Mouse (Mus musculus) cerebral cortex, adult 2 months (tissue): ENCODE data around the gene Tnni3.

Experiments used
- WGBS: fragments of 180-500 bp; shearing (Covaris S2); methylation state at CpG from one replicate; pipeline ENCODE4 v1.1.7; 2018; 5-methylcytosine and 5-hydroxymethylcytosine counted together

Tnni3 gene

DNA sequence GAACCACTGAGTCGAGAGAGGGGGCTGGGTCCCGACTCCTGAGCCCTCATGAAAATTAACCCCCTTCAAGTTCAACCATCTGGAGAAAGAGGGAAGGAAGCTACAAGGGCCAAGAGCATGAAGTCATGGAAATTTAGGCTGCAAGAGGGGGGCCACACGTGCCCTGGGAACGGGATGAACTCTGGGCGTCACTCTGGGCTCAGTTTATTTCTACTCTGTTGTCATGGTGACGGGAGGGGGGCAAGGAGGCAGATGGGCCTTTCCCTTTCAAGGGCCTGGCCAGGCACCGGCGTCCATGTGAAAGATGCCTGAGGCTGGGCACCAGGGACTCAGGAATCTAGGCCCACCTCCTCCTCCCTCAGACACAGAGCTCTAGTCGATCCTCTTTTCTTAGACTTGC, 25.8 kb downstream of the Tnni3 start:
- WGBS: 7% methylated on average over 9 of the region's 9 CpGs

DNA sequence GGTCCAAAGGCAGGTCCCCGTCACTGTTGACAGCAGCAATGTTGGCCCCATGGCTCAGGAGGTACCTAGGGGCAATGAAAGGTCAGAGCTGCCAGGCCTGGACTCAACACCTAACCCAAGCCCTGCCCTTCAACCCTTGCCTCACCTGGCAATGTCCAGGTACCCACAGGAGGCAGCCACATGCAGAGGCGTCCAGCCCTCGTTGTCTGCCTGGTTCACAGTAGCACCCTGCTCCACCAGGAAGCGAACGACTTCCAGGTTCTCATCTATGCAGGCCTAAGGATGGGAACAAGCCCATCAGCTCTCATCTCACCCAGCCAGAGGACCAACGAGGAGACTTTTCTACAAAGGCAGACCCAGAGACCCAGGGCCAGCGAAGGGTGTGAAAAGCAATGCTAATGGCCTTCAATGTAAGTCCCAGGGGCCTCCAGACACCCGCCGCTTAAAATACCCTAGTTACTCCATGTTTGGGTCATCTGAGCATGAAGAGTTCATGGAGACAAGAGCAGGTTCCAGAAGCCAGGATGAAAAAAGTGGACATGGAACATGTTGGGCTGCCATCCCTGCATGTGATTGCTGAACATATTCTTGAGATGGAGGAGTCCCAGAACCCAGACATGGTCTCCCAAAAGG, 26.6 kb downstream of the Tnni3 start:
- WGBS: 89% methylated on average over 9 of the region's 9 CpGs

DNA sequence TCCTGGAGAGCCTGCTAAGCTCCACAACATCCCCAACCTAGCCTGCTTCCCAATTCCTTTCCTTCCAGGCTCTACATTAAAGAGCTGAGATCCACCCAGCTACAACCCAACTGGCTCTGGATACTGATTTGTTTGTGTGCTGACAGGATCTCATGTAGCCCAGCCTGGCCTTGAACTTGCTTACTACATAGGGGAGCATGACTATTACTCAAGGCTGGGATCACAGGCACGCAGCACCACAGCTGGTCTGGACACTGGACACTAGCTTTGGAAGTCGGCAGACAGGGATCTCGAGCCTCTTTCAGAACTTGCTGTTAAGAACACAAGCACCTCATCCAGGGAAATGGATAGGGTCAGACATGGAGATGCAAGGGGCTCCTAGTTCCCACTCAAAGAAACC, 27.6 kb downstream of the Tnni3 start:
- 96% methylated on average over 3 of the region's 3 CpGs for WGBS

DNA sequence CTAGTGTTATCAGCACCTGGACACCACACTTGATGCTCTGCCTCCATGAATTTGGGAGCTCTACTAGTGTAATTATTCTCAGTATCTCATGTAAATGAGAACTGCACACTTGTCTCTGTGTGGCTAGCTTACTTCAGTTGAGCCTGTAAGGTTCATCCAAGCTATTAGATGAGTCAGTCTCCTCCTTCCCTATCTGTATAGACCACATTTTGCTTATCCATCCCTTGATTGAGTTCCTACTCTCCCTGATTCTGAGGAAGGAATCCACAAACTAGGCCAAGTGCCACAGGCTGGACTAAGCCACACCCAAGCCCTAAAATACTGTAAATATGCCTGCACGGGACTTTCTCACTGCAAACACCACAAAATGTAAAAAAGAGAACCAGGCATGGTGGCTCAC, 30.0 kb downstream of the Tnni3 start:
- 53% methylated on average over 1 of the region's 1 CpGs for WGBS

DNA sequence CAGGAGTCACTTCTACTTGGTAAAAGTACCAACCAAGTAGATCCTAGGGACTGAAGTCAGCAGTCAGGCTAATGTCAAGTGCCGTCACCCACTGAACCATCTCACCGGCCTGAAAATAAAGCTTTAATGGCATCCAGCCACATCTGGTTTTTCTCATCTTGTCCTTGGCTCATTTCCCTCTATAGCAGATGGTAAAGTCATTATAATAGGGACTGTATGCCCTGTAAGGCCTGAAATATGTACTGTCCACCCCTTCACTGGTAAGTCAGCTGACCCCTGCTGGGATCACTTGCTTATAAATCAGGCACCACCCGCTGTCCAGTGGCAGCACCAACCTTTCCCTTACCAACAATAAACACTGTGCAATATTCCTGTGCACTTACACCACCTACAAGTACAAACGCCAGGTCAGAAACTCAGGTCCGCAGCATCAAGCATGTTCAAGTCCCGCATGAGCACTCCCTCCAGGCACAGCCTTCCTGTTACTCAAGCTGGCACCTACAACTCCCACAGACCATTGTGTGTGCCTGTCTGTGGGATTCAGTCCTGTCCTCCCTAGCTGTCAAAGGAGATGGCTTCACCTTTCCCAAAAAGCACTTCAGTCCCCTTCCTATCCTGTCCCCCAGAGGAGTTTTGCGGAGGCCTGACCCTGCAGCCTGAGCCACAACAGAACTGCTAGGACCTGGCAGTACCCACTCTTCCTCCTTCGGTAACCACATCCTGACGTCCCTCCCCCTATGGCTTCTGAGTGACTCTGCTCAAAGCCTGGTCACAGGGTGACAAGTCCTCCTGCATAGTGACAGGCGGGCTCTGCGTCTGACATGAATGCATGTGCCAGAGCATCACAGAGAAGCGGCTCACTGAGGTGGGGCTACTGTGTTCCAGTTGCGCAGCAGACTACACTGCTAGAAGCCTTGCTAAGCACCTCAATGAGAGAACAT, 31.5 kb downstream of the Tnni3 start:
- 76% methylated on average over 13 of the region's 13 CpGs for WGBS

DNA sequence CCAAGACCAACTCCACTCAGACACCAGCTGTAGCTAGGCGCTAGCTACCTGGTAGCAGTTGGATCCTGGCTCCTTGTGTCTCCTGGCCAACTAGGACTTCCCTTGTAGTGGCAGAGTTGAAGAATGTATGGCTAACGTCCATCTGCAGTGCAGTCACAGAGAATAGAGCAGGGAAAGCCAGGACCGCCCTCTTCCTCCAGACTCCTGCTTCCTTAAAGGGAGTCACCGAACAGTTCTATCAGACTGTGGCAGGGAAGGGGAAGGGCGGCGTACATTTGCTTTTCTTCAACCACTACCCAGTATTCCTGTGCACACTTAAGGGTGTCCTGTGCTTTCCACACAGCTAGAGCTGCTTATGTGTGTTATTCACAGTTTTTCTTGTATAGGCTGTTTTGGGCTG, 32.7 kb downstream of the Tnni3 start:
- 63% methylated on average over 6 of the region's 6 CpGs for WGBS

DNA sequence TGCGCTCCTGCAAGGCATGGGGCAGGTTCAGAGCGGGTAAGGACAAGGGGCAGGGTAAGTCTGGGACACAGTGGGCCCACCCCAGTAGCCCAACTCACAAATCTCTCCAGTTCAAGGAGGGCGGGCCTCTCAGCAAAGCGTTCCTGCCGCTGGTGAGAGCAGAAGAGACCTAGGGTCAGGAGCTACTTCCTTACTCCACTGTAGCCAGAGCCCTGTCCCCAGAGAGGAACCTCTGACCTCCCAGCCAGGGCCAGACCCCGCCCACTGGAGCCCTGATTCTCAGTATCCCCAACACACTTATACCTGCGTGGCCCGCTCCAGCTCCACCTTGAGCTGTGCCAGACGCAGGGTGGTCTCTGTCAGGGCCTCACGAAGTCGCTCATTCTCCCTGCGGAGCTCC, 41.7 kb downstream of the Tnni3 start:
- WGBS: 89% methylated on average over 12 of the region's 12 CpGs

DNA sequence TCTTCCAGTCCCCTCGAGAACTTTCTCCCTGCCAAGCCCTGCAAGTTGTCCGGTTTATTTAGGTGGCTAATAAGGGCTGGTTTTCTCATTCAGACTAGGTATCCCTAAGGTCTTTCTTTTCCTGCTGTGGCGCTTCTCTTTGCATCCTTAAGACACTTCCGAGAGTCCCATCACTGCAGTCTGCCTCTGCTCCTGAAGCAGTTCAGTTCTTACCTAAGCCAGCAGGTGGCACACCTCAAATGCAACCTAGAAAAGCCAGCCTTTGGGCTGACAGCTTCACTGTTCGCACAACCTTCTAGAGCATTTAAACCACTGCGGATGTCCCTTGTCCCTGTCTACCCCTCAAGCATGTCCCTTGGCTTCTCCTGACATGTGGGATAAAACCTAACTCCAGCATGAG, 44.4 kb downstream of the Tnni3 start:
- WGBS: 33% methylated on average over 6 of the region's 6 CpGs

DNA sequence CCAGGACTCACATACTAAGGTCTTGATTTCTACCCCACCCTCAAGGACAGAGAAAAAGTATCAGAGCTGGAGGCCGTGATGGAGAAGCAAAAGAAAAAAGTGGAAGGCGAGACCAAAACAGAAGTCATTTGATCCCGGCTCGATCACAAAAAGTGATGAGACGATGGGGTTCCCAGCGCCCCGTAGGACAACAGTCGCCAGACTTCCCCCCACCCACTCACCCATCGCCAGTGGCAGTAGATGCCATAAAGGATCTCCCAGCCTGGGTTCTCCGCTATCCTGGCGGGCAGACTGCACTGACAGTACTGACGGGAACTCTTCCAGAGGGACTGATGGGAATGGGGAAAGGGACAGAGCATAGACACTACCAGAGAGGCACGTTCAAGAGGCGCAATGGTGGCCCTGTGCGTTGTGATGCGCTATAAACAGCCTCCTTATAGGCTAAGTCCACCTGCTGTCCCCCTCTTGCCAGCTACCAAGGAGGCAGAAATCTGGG, 45.2 kb downstream of the Tnni3 start:
- WGBS: 8% methylated on average over 16 of the region's 16 CpGs

DNA sequence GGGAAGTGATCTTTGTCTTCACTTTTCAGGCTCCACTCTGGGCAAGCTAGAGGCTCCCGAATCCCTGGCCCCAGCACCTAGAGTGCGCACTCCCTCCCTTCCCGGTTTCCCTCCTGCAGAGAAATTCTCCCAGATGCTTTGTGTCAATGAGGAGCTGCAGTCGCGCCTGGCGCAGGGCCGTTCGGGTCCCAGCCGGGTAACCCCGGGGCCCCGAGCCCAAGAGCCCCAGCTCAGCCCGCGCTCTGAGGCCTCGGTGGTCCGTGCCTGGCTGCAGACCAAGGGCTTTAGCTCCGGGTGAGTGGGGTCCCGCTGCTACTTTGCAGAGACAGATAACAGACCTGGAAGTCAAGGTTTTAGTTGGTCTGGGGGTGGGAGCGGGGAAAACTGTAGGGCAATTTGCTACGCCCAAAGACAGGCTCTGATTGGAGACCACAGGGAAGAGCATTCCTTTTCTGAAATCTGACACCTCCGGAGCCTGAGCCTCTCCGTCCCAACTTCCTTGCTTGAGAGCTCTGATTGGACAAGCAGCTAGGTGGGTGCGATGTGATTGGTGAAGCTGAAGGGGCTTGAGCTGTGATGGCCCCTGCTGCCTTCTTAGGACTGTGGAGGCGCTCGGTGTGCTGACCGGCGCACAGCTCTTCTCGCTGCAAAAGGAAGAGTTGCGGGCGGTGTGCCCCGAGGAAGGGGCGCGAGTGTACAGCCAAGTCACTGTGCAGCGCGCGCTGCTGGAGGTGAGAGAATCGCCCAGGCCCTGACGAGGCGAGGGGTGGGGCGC, 45.8 kb downstream of the Tnni3 start:
- WGBS: 5% methylated on average over 39 of the region's 39 CpGs

DNA sequence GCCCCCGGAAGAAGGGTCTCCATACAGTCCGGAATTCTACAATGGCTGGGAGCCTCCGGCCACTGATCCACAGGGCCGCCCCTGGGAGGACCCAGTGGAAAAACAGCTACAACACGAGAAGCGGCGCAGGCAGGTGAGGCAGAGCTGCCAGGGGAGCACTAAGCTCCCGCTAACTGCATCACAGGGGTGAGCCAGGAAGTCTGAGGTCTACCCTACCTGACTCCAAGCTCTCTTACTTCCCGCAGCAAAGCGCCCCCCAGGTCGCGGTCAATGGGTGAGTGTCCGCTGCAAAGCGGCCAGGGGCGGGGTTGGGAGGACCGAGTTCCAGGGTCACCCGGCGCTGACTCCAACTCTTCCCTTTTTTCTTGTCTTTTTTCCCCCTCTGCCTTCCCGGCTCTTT, 50.1 kb downstream of the Tnni3 start:
- WGBS: 23% methylated on average over 19 of the region's 19 CpGs

DNA sequence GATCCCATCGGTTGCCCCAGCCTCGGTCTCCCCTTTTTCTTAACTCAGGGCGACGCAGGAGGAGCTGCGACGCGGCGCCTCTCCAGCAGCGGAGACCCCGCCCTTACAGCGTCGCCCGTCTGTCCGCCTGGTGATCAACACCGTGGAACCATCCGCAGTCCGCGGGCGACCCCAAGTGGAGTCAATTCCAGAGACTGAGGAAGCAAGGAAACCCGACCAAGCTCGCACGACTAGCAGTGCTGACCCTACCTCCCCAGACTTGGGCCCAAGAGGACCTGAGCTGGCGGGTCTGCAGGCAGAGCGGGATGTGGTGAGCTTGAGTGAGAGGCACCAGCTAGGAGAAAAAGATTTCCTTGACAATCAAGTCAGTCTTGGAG, 52.9 kb downstream of the Tnni3 start:
- WGBS: 1% methylated on average over 24 of the region's 24 CpGs

DNA sequence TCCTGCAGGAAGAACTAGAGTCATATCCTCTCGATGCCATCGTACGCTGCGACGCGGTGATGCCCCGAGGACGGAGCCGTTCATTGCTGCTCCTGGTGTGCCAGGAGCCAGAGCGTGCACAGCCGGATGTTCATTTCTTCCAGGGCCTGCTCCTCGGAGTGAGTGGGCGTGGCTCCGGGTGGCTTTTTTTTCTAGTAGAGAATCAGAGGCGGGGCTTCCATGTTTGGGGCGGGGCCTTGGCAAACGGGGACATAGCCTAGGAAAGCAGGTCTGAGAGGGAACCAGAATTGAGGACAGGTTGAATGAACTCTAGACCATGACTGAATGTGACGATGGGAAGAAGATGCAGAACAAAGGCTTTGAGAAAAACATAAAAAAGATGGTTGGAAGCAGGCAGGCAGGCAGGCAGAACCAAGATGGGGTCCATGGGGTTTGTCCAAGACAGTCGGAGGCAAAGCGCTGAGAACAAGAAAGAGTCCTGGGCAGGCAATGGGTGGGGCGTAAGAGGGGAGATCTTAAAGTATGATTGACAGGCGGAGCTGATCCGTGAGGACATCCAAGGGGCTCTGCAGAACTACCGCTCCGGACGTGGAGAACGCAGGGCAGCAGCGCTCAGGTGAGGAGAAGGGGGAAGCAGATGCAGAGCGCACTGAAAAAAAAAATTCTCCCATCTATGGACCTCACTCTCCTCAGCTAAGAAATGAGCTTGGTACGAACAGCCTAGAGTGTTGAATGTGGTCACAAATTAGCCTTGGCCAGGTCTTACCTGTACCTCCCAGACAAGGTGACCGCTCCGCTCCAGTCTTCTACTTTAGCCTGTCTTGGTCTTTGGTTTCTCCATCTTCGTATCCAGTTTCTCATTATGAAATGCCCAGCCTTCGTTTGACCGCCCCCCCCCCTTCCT, 53.5 kb downstream of the Tnni3 start:
- 3% methylated on average over 35 of the region's 35 CpGs for WGBS
